In the genomic region with DNA sequence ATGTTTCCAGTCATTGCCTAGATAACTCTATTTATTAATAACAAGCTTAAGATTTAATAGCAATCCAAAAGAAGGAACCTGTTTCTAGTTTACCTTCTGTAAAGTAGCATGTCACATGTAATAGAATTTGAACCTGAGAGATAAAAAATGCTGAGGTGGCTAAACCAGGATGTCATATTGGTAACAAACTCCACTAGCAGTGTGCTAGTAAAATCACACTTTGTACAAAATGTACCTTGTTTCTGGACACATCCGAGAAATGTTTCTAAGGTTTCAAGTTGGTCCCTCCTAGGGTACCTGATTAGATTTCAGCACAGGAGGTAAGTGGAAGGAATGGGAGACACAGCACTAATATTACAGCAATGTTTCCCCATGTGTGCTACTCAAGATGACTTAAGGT, we compare ENCODE assay signal across 24 mouse cellular contexts.
"Had no signal": no experiment of that assay in that cellular context is flagged by ENCODE, and none has a peak within 500 bp of the region (broad histone marks: within the 10 kb centered on the region; RNA-seq: fewer than 3 reads in every experiment).

No protein-coding gene starts in this region.

- H3K9ac ChIP-seq: heart, embryonic 12.5 days; hindbrain, embryonic 13.5 days; hindbrain, embryonic 15.5 days; kidney, embryonic 15.5 days; limb, embryonic 13.5 days; limb, embryonic 15.5 days; liver, embryonic 12.5 days; liver, embryonic 14.5 days had no signal

- H3K36me3 ChIP-seq: hindbrain, embryonic 10.5 days; hindbrain, embryonic 13.5 days; hindbrain, embryonic 15.5 days; limb, embryonic 13.5 days; limb, embryonic 15.5 days had no signal

- H3K9me3 ChIP-seq: heart, embryonic 10.5 days; heart, embryonic 12.5 days; hindbrain, embryonic 10.5 days; hindbrain, embryonic 13.5 days; hindbrain, embryonic 15.5 days; kidney, embryonic 15.5 days; limb, embryonic 13.5 days; limb, embryonic 15.5 days; liver, embryonic 12.5 days had no signal

- H3K4me3 ChIP-seq: heart, embryonic 10.5 days; heart, embryonic 12.5 days; hindbrain, embryonic 10.5 days; hindbrain, embryonic 13.5 days; hindbrain, embryonic 15.5 days; kidney, embryonic 15.5 days; limb, embryonic 13.5 days; limb, embryonic 15.5 days; liver, embryonic 12.5 days had no signal

- H3K4me2 ChIP-seq: heart, embryonic 12.5 days; hindbrain, embryonic 13.5 days; hindbrain, embryonic 15.5 days; kidney, embryonic 15.5 days; limb, embryonic 13.5 days; limb, embryonic 15.5 days; liver, embryonic 12.5 days had no signal

- ATAC-seq: hindbrain, postnatal 0 days; liver, embryonic 12.5 days had no signal

- DNase-seq: gastrocnemius, postnatal 25 days; heart, adult 18-20 months; heart, postnatal 14 days; heart, postnatal 4 days; kidney, adult 11 months; kidney, adult 2 months; kidney, adult 9 months; kidney, postnatal 14 days; kidney, postnatal 36 days; layer of hippocampus, adult 9-11 months; layer of hippocampus, postnatal 36 days; left cerebral cortex, postnatal 4 days had no signal

- H3K27ac ChIP-seq: heart, embryonic 10.5 days; hindbrain, embryonic 10.5 days; hindbrain, embryonic 13.5 days; hindbrain, embryonic 15.5 days; hindbrain, postnatal 0 days; kidney, embryonic 15.5 days; kidney, postnatal 0 days; limb, embryonic 13.5 days; limb, embryonic 15.5 days; liver, embryonic 12.5 days; liver, embryonic 14.5 days had no signal

- H3K27me3 ChIP-seq: heart, embryonic 12.5 days; hindbrain, embryonic 13.5 days; hindbrain, embryonic 15.5 days; kidney, embryonic 15.5 days; limb, embryonic 13.5 days; limb, embryonic 15.5 days; liver, embryonic 12.5 days had no signal
